In genomic region chr16:45613247-45613646, GRCm38 (mm10) we compare ENCODE assay signal across 29 mouse cellular contexts. TPM values are rescaled to one million over a fixed set of nuclear protein-coding genes. Genes with fewer than 3 reads are reported as not detected.
"Had no signal": no experiment of that assay in that cellular context is flagged by ENCODE, and none has a peak within 500 bp of the region (broad histone marks: within the 10 kb centered on the region; RNA-seq: fewer than 3 reads in every experiment).

No protein-coding gene starts in this region.

- H3K9me3 ChIP-seq: kidney, embryonic 15.5 days; limb, embryonic 13.5 days; liver, embryonic 12.5 days; liver, embryonic 15.5 days; midbrain, embryonic 12.5 days; neural tube, embryonic 13.5 days had no signal

- H3K4me3 ChIP-seq: kidney, embryonic 15.5 days; limb, embryonic 13.5 days; liver, embryonic 12.5 days; liver, embryonic 15.5 days; midbrain, embryonic 12.5 days; myocyte; neural tube, embryonic 13.5 days had no signal

- H3K4me1 ChIP-seq: limb, embryonic 13.5 days; midbrain, embryonic 12.5 days; neural tube, embryonic 13.5 days had no signal

- H3K4me2 ChIP-seq: kidney, embryonic 15.5 days; limb, embryonic 13.5 days; liver, embryonic 12.5 days; liver, embryonic 15.5 days; midbrain, embryonic 12.5 days; neural tube, embryonic 13.5 days had no signal

- H3K27me3 ChIP-seq: kidney, embryonic 15.5 days; limb, embryonic 13.5 days; liver, embryonic 12.5 days; liver, embryonic 15.5 days; neural tube, embryonic 13.5 days had no signal

- DNase-seq: kidney, adult 8-10 months; kidney, postnatal 14 days; kidney, postnatal 4 days; left cerebral cortex, postnatal 4 days; liver; lung, adult 18-20 months; retina, postnatal 1 day; right cerebral cortex, postnatal 25 days; thymus, adult 18-20 months; thymus, postnatal 14 days; thymus, postnatal 4 days had no signal

- H3K9ac ChIP-seq: kidney, embryonic 15.5 days; limb, embryonic 13.5 days; liver, embryonic 12.5 days; liver, embryonic 15.5 days; midbrain, embryonic 12.5 days; neural tube, embryonic 13.5 days had no signal

- ATAC-seq: intestine, postnatal 0 days; liver, embryonic 12.5 days had no signal

- H3K27ac ChIP-seq: kidney, embryonic 15.5 days; limb, embryonic 13.5 days; liver, embryonic 12.5 days; liver, embryonic 15.5 days; macrophage; midbrain, embryonic 12.5 days; neural tube, embryonic 13.5 days had no signal

- H3K36me3 ChIP-seq: kidney, embryonic 15.5 days; limb, embryonic 13.5 days; liver, embryonic 12.5 days; liver, embryonic 15.5 days; midbrain, embryonic 12.5 days; neural tube, embryonic 13.5 days had no signal

RNA-seq across cellular contexts. Expression of gene Gcsam, which starts 3.1 kb away (rescaled TPM):
- total RNA-seq: layer of hippocampus, adult 18-20 months; layer of hippocampus, postnatal 14 days; left cerebral cortex, adult 8-10 months; left cerebral cortex, postnatal 14 days; left cerebral cortex, postnatal 4 days; monocyte, adult 5-6 weeks had no signal
- polyA plus RNA-seq: midbrain, embryonic 16.5 days; myocyte had no signal

RNA-seq across cellular contexts. Expression of gene BC016579, which starts 40.6 kb away (rescaled TPM):
- total RNA-seq: layer of hippocampus, postnatal 14 days; left cerebral cortex, postnatal 4 days; megakaryocyte-erythroid progenitor cell, adult 5-6 weeks; monocyte, adult 5-6 weeks; neutrophil, adult 5-6 weeks had no signal
- polyA plus RNA-seq: macrophage; midbrain, embryonic 16.5 days; myocyte; neural tube, embryonic 13.5 days; testis, adult 2 months had no signal
